Mouse (Mus musculus) gastrocnemius, adult 2 months (tissue): Measurements from ENCODE around the gene Muc13. TPM values are rescaled to one million over a fixed set of nuclear protein-coding genes. Genes with fewer than 3 reads are reported as not detected.

Source experiments
- DNase-seq: peaks from one replicate; pipeline ENCODE4 v3.0.0; 2022
- H3K27ac ChIP-seq: fragments of 200-600 bp; 2 replicates; pipeline ENCODE4 v1.8.1; 2022; ENCODE audit warnings: mild to moderate bottlenecking
- H3K4me3 ChIP-seq: fragments of 200-600 bp; 2 replicates; pipeline ENCODE4 v1.8.1; 2022; ENCODE audit warnings: mild to moderate bottlenecking, moderate library complexity
- CTCF ChIP-seq: fragments of 200-600 bp; IDR thresholded peaks from 2 replicates; pipeline ENCODE4 v1.8.1; 2022; ENCODE audit warnings: antibody characterized with exemption, mild to moderate bottlenecking, moderate library complexity
- intact Hi-C: fragments of 180-260 bp; cut with DNase I; formaldehyde crosslinking; loops from one replicate; pipeline ENCODE4 v1.15.1; 2025
- total RNA-seq, 2 experiments: library from RNA; stranded (reverse); gene quantifications; 2 replicates each; pipeline ENCODE4 v1.2.3; 2021

Gene Muc13
- total RNA-seq, 2 experiments from 2014 or later: not detected

DNA sequence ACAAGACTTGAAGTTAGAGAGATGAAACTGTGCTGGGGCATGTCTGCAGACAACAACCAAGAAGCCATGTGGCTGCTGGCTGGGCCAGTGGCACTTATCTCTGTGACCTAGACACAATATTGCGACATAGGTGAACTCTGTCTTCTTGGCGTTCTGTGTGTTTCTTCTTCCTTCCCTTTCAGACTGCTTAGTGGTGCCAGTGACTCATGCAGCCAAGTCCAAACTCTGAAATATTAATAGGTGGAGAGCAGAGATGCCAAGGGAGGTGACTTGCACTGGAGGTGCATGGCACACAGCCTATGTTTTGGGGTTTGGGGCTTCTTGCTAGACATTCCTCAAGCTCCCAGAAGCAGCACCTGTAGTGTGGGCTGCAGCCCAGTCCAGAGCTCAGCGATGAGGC lies 42.8 kb downstream of the Muc13 start:
- TF ChIP-seq CTCF: no peak
- Histone ChIP-seq H3K27ac (peak overlapping the region; percentile 86), H3K4me3 (0 out of 2 replicates have a peak overlapping the region, but pooled peaks have one; percentile 5)
- intact Hi-C loops: no loop called here
- peak; percentile 70 for DNase-seq

DNA sequence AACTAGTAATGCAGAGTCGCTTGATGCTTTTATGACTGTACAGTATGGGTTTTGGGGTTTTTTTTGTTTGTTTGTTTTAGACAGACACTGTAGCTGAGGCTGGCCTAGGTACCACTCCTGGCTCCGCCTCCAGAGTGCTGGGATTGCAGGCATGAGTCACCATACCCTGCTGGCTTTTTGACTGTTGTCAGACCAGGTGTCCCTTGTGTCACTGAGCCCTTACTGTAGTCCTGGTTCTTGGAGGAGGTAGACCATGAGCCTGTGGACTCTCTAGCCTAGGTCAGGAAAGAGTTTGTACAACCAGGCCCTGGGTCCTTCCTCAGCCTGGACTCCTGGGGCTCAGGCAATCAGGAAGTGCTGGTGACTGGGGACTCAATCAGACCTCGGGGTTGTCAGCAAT lies 43.4 kb downstream of the Muc13 start:
- peak overlapping the region; percentile 86 for H3K27ac ChIP-seq
- intact Hi-C loops: no loop called here
- TF ChIP-seq CTCF: no peak
- 0 out of 2 replicates have a peak overlapping the region, but pooled peaks have one; percentile 5 for H3K4me3 ChIP-seq
- DNase-seq: peak; percentile 44

DNA sequence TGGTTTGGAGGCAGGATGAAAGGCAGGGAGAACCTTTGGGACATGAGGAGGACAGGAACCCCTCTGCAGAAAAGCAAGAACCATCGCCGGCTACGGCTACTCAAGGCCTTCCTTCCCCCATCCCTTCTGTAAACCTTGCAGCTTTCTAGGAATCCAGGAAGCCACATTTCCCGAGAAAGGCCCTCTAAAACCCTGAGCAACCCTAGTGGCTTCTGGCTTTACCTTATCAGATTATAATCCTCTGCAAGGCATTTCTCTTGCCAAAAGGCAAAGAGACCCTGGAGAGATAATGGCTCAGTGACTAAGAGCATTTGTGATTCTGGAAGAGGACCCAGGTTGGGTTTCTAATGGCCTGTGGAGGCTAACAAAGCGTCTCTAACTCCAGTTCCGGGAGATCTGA lies 46.8 kb downstream of the Muc13 start:
- H3K27ac ChIP-seq: no peak overlapping the region

DNA sequence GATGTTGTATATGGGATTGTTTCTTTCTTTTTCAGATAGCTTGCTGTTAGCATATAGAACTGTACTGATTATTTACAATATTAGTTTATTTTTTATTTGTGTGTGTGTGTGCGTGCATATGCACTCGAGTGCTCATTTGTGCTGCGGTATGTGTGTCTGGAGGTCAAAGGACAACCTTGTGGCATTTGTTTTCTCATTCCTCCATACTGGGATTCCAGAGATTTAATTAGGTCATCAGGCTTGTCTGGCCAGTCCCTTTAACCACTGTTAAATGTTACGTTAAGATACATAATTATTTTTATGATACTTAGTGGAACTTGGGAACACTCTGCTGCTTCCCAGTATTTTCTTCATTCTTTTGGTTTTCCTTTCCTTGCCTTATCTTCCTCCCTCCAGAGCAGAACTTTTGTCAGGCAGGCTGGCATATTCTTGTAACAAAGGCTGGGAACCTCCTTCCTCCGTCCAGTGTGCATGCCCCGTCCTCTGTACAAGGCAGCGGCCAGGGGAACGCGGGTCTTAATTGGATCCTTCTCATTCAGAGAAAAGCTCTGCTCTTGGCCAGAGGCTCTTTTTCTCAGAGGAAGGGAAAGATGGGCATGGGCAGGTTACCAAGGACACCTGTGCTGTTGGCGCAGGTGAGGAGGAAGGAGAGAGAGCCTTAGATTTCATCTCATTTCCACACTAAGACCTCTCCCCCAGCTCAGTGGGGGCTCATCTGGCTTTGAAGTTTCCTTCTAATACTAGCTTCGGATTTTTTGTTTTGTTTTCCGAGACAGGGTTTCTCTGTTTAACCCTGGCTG lies 48.4 kb downstream of the Muc13 start:
- Histone ChIP-seq H3K4me3 (no peak overlapping the region), H3K27ac (no peak overlapping the region; the same call in 1 of the 2 replicates)
- DNase-seq: no peak
- TF ChIP-seq CTCF: no peak
- intact Hi-C loops: no loop called here

More for the DNA sequence above, 46.8 kb downstream of the Muc13 start:
- intact Hi-C loops: no loop called here
- TF ChIP-seq CTCF: no peak
- no peak for DNase-seq
- H3K4me3 ChIP-seq: no peak overlapping the region

DNA sequence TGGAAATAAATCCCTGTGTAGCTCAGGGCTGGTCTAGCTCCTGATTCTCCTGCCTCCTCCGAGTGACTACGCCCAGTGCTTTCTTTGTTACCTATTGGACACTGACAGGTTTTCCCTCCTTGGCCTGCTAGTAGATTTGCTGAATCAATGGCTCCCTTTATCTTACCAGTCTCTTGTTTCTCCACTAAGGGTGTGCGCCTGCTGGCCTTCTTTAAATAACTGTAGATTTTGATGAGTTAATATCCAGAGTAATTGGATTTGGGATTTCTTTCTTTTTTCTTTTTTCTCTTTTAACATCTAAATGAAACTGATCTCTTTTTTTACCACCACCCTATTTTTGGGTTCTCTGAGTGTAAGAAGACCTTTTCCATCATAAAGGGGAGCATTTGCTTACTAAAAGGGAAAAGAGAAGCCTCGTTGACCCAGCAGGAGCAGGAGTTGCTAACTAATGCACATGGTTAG lies 50.3 kb downstream of the Muc13 start:
- H3K27ac ChIP-seq: no peak overlapping the region
- H3K4me3 ChIP-seq: no peak overlapping the region
- no peak for TF ChIP-seq CTCF
- no peak for DNase-seq
- intact Hi-C loops: no loop called here

DNA sequence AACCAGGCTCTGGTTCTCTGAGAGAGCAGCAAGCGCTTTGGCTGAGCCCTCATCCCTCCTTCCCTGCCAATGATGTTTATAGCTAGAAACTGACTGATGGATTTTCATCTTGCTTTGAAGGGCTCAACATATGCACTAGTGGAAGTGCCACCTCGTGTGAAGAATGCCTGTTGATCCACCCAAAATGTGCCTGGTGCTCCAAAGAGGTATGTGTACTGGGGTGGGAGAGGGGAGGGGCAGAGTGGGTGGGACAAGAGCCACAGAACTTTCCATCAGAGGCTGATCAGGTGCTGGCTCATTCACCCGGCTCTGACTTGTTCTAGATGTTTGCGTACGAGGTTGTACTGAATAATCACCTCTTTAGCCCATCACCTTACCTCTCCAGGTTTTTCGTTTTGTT lies 51.0 kb downstream of the Muc13 start:
- DNase-seq: no peak
- TF ChIP-seq CTCF: no peak
- intact Hi-C loops: no loop called here
- H3K27ac ChIP-seq: no peak overlapping the region
- H3K4me3 ChIP-seq: no peak overlapping the region

DNA sequence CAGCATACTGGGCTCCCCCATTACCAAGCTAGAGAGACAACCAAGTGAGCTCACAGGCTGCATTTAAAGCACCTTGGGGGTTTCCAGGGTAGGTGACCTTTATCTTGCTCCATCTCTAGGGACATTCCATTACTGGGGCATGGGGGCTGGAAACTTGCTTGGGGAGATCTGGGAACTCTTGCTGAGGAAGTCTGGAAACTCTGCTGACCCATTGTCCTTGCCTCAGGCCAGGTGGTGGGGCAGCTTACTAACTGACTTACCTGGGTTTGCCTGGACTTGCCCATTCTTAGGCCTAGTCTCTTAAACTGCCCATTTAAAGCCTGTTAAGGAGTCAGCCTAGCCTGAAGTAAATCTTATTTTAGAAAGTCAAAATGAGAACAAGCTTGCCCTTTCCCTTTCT lies 59.4 kb downstream of the Muc13 start:
- no peak overlapping the region for H3K4me3 ChIP-seq
- intact Hi-C loops: no loop called here
- no peak for DNase-seq
- H3K27ac ChIP-seq: no peak overlapping the region
- TF ChIP-seq CTCF: no peak

DNA sequence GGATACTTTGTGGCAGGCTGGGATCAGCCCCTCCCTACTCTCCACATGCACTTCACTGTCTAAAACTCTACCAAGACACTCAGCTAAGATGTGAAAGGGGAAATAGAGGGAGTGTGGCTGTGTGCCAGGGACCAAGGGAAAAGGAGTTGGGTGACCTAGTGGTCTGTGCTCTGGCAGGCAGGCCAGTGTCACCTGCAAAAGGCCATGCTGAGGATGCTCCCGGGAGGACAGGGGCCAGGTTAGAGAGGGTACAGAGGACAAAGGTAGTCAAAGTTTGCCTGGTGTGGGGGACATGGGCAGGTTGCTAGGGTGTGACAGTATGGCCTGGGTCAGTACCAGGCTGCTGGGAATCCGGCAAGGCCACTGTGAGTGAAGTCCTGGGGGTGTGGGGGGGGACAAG lies 64.9 kb downstream of the Muc13 start:
- no peak for TF ChIP-seq CTCF
- no peak overlapping the region for H3K27ac ChIP-seq
- DNase-seq: no peak
- intact Hi-C loops: no loop called here
- no peak overlapping the region for H3K4me3 ChIP-seq

DNA sequence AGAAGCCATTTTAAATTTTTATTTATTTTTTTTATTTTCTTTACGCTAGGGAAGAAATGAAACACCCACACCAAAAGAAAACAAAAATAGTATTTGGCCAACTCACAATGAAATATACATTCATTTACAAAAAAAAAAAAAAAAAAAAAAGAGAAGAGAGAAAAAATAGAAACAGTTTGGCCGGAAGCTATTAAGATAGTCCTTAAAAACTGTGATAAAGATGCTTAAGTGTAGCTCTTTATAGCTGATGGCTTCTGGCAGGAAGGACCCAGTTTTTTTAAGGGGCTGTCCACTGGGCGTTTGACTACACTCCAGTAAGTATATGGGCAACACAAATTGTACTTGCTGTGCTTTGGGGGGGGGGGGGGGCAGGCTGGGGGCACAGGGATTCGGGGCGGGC lies 65.5 kb downstream of the Muc13 start:
- DNase-seq: no peak
- no peak for TF ChIP-seq CTCF
- intact Hi-C loops: no loop called here
- peak overlapping the region; percentile 51; the same call in 1 of the 2 replicates for H3K27ac ChIP-seq
- no peak overlapping the region for H3K4me3 ChIP-seq

DNA sequence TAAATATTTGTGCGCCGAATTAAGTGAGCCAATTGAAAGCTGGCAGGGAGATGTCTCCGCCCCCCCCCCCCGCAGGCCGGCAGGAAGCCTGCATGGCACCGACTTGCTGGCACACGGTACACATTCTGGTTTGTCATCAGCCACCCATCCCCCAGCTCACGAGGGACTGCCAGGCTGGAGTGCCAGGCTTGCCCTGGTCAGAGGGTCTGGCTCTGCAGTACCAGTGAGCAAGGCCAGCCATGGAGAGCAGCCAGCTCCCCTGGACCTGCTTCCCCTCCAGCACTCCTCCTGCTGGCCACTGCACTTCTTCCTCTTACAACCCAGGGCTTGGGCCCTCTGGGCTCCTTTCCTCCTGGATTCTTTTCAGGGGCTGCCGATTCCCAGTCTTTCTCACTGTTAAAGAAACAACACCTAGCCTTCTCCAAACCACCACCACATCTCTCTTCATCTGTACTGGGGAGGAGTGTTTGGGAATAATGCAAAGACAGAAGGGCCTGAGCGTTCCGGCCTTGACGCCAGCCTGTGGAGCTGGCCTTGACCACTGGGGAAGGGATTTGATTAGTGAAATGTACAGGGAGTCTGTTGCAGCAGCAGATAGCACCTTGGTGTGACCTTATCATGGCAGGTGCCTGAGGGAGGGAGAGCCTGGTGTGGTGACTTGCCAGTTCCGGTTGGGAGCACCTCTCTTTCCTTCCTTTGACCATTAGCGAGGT lies 66.3 kb downstream of the Muc13 start:
- Histone ChIP-seq H3K27ac (peak overlapping the region; percentile 90), H3K4me3 (peak overlapping the region; percentile 30)
- peak; percentile 58 for TF ChIP-seq CTCF
- peak; percentile 97 for DNase-seq
- intact Hi-C loops: no loop called here

DNA sequence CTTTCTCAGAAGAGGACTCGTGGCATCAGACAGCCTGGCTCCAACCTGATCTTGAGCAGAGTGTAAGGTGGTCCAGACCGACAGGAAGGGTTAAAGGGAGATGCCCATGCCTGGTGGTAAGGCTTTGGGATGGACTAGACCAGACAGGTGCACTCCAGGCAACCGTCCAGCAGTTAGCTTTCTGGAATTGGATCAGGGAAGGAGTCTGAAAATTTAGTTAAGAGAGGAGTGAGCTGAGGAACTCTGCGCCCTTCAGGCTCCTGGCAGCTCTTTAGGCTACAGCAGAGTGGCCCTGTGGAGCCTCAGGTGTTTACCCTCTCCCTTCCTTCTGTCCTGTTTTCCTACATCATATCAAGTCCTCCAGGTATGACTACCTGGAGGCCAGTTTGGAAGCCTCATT lies 68.6 kb downstream of the Muc13 start:
- TF ChIP-seq CTCF: no peak
- H3K27ac ChIP-seq: peak overlapping the region; percentile 8; the same call in 1 of the 2 replicates
- intact Hi-C loops: no loop called here
- H3K4me3 ChIP-seq: no peak overlapping the region
- no peak for DNase-seq

DNA sequence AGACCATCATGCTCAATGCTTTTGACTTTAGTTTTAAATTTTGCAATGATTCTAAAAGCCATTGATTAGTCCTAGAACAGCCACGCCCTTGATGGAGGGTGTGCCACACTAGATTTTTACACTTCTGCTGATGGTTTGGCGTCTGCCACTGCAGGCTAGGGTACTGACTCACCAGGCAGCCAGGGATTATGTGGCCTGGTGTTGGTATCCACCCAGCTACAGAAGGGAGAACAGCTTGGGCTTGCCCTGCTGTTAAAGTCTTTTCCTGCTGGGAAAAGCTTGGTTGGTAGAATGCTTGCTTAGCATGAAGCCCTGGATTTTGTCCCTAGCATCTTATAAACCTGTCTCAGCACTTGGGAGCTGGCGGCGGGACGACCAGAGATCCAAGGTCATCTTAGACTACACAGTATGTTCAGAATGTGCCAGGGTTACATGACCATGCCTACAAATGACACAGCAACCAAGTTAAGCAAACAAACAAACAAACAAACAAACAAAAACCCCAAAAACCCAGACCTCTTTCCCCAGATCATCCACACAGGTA lies 69.4 kb downstream of the Muc13 start:
- TF ChIP-seq CTCF: no peak
- Histone ChIP-seq H3K27ac (peak overlapping the region; percentile 53), H3K4me3 (no peak overlapping the region)
- DNase-seq: no peak
- intact Hi-C loops: no loop called here

Other genes with a start within 250 kb of the Muc13 start
- 10 to 100 TPM; 30.4 to 43.3 TPM for gene Heg1, start 109.7 kb upstream of the Muc13 start, total RNA-seq
- gene Itgb5, start 35.6 kb downstream of the Muc13 start, total RNA-seq: 10 to 100 TPM; 73.9 to 88.3 TPM
- 1 to 10 TPM; 5.3 to 7.3 TPM for gene Umps, start 173.0 kb downstream of the Muc13 start, total RNA-seq